Mouse (Mus musculus) cortical plate, adult 2 months (tissue): ENCODE data around the gene Sart3.

Source experiments
- CTCF ChIP-seq: fragments of 200-500 bp; IDR thresholded peaks from 2 replicates; pipeline ENCODE4 v1.5.1; 2011; ENCODE audit warnings: mild to moderate bottlenecking, control low read depth, low read length; ENCODE audit not compliant: insufficient read depth; ENCODE audit errors: extremely low read depth
- POLR2A ChIP-seq: fragments of 200-500 bp; IDR thresholded peaks from 2 replicates; pipeline ENCODE4 v1.6.1; 2011; ENCODE audit warnings: mild to moderate bottlenecking, low read length, control low read depth; ENCODE audit not compliant: insufficient read depth; ENCODE audit errors: extremely low read depth

GRCm38 (mm10) chr5:113781875-113782274, 9.6 kb upstream of the Sart3 start:
- TF ChIP-seq CTCF (no peak), POLR2A (no peak)
